Mouse (Mus musculus): Measurements from ENCODE around the gene Smarcal1. TPM values are rescaled to one million over a fixed set of nuclear protein-coding genes. Genes with fewer than 3 reads are reported as not detected.

The Smarcal1 gene
- polyA plus RNA-seq (2015; fragmentation: Nextera tagmentation; extraction: Ambion mirVana), result 13.9 and 15.0 TPM in 2 replicates

- H3K36me3 ChIP-seq, result peaks cover 26% of the 10 kb centered on the region
- ATAC-seq (ENCODE audit: extremely low read depth, insufficient number of reproducible peaks, low FRiP score, low TSS enrichment), result peak; percentile 96
- H3K4me3 ChIP-seq, result peak within 1 kb of the TSS; percentile 66
- H3K27me3 ChIP-seq (replicated peaks), result peaks cover 20% of the 10 kb centered on the region
- H3K9me3 ChIP-seq, result no peaks in the 10 kb centered on the region
- peak within 1 kb of the TSS; percentile 81 for H3K9ac ChIP-seq
- H3K4me1 ChIP-seq, result peaks cover 15% of the 10 kb centered on the region
- peak within 1 kb of the TSS; percentile 81 for H3K27ac ChIP-seq (replicated peaks)
- 0% methylated on average over 25 of the region's 25 CpGs for WGBS
- H3K4me2 ChIP-seq, result peak within 1 kb of the TSS; percentile 79
These were observed at the start of gene Smarcal1 for GRCm38 (mm10) chr1:72582947-72583731. Gene Smarcal1 (plus strand): TSS chr1:72583251.

GRCm38 (mm10) chr1:72533439-72533838 lies 49.6 kb upstream of the Smarcal1 start:
- H3K27me3 ChIP-seq (replicated peaks), result peaks cover 76% of the 10 kb centered on the region
- H3K27ac ChIP-seq (replicated peaks), result no peak overlapping the region
- no peak overlapping the region for H3K4me3 ChIP-seq
- no peak overlapping the region for H3K4me2 ChIP-seq
- no peak for ATAC-seq (ENCODE audit: extremely low read depth, insufficient number of reproducible peaks, low FRiP score, low TSS enrichment)
- H3K4me1 ChIP-seq, result peaks cover 11% of the 10 kb centered on the region
- no peaks in the 10 kb centered on the region for H3K36me3 ChIP-seq
- no peaks in the 10 kb centered on the region for H3K9me3 ChIP-seq
- no peak overlapping the region for H3K9ac ChIP-seq

GRCm38 (mm10) chr1:72535725-72536571 lies 47.1 kb upstream of the Smarcal1 start:
- no peaks in the 10 kb centered on the region for H3K36me3 ChIP-seq
- peaks cover 11% of the 10 kb centered on the region for H3K4me1 ChIP-seq
- H3K9me3 ChIP-seq, result no peaks in the 10 kb centered on the region
- H3K4me3 ChIP-seq, result peak overlapping the region; percentile 44
- peaks cover 86% of the 10 kb centered on the region for H3K27me3 ChIP-seq (replicated peaks)
- peak overlapping the region; percentile 71 for H3K4me2 ChIP-seq
- no peak overlapping the region for H3K9ac ChIP-seq
- 2% methylated on average over 32 of the region's 36 CpGs for WGBS
- ATAC-seq (ENCODE audit: extremely low read depth, insufficient number of reproducible peaks, low FRiP score, low TSS enrichment), result no peak
- H3K27ac ChIP-seq (replicated peaks), result no peak overlapping the region

GRCm38 (mm10) chr1:72536611-72537351 lies 46.3 kb upstream of the Smarcal1 start, which contains the start of gene March4:
Gene March4 (minus strand): TSS chr1:72536930.
- Histone ChIP-seq H3K9ac (no peak within 1 kb of the TSS), H3K36me3 (no peaks in the 10 kb centered on the region), H3K4me3 (peak within 1 kb of the TSS; percentile 44), H3K27me3 (replicated peaks) (peaks cover 78% of the 10 kb centered on the region), H3K4me1 (peaks cover 11% of the 10 kb centered on the region), H3K27ac (replicated peaks) (no peak within 1 kb of the TSS), H3K4me2 (peak within 1 kb of the TSS; percentile 71), H3K9me3 (no peaks in the 10 kb centered on the region)
- peak; percentile 68; the same call in 1 of the 2 replicates for ATAC-seq (ENCODE audit: extremely low read depth, insufficient number of reproducible peaks, low FRiP score, low TSS enrichment)
- WGBS, result 1% methylated on average over 41 of the region's 41 CpGs

- Histone ChIP-seq H3K9me3 (no peaks in the 10 kb centered on the region), H3K36me3 (no peaks in the 10 kb centered on the region), H3K4me3 (no peak overlapping the region), H3K27me3 (replicated peaks) (peaks cover 65% of the 10 kb centered on the region), H3K27ac (replicated peaks) (no peak overlapping the region), H3K4me1 (peaks cover 11% of the 10 kb centered on the region), H3K4me2 (no peak overlapping the region), H3K9ac (no peak overlapping the region)
- WGBS, result 71% methylated on average over 5 of the region's 5 CpGs
- no peak for ATAC-seq (ENCODE audit: extremely low read depth, insufficient number of reproducible peaks, low FRiP score, low TSS enrichment)
These were observed 44.8 kb upstream of the Smarcal1 start for GRCm38 (mm10) chr1:72538266-72538665.

GRCm38 (mm10) chr1:72550317-72550716 lies 32.7 kb upstream of the Smarcal1 start:
- Histone ChIP-seq H3K27me3 (replicated peaks) (no peaks in the 10 kb centered on the region), H3K27ac (replicated peaks) (no peak overlapping the region), H3K9me3 (no peaks in the 10 kb centered on the region), H3K36me3 (no peaks in the 10 kb centered on the region), H3K4me3 (no peak overlapping the region), H3K4me2 (no peak overlapping the region), H3K4me1 (no peaks in the 10 kb centered on the region), H3K9ac (no peak overlapping the region)
- WGBS, result 67% methylated on average over 2 of the region's 2 CpGs
- no peak for ATAC-seq (ENCODE audit: extremely low read depth, insufficient number of reproducible peaks, low FRiP score, low TSS enrichment)

- Histone ChIP-seq H3K4me1 (no peaks in the 10 kb centered on the region), H3K36me3 (no peaks in the 10 kb centered on the region), H3K4me3 (no peak overlapping the region), H3K9ac (no peak overlapping the region), H3K27me3 (replicated peaks) (no peaks in the 10 kb centered on the region), H3K27ac (replicated peaks) (no peak overlapping the region), H3K9me3 (no peaks in the 10 kb centered on the region), H3K4me2 (no peak overlapping the region)
- 78% methylated on average over 3 of the region's 3 CpGs for WGBS
- ATAC-seq (ENCODE audit: extremely low read depth, insufficient number of reproducible peaks, low FRiP score, low TSS enrichment), result no peak
These were observed 26.6 kb upstream of the Smarcal1 start for GRCm38 (mm10) chr1:72556471-72556870.

GRCm38 (mm10) chr1:72558625-72559024 lies 24.4 kb upstream of the Smarcal1 start:
- ATAC-seq (ENCODE audit: extremely low read depth, insufficient number of reproducible peaks, low FRiP score, low TSS enrichment), result no peak
- no peaks in the 10 kb centered on the region for H3K4me1 ChIP-seq
- no peaks in the 10 kb centered on the region for H3K36me3 ChIP-seq
- no peak overlapping the region for H3K27ac ChIP-seq (replicated peaks)
- H3K9ac ChIP-seq, result no peak overlapping the region
- H3K4me2 ChIP-seq, result no peak overlapping the region
- 59% methylated on average over 2 of the region's 2 CpGs for WGBS
- no peak overlapping the region for H3K4me3 ChIP-seq
- H3K27me3 ChIP-seq (replicated peaks), result 0 out of 2 replicates have a peak, but pooled peaks cover 3% of the 10 kb centered on the region
- H3K9me3 ChIP-seq, result no peaks in the 10 kb centered on the region

GRCm38 (mm10) chr1:72564334-72564962 lies 18.6 kb upstream of the Smarcal1 start:
- H3K27me3 ChIP-seq (replicated peaks), result 0 out of 2 replicates have a peak, but pooled peaks cover 3% of the 10 kb centered on the region
- WGBS, result 53% methylated on average over 6 of the region's 6 CpGs
- H3K36me3 ChIP-seq, result no peaks in the 10 kb centered on the region
- H3K4me3 ChIP-seq, result no peak overlapping the region
- H3K9ac ChIP-seq, result no peak overlapping the region
- no peaks in the 10 kb centered on the region for H3K9me3 ChIP-seq
- H3K4me1 ChIP-seq, result no peaks in the 10 kb centered on the region
- no peak for ATAC-seq (ENCODE audit: extremely low read depth, insufficient number of reproducible peaks, low FRiP score, low TSS enrichment)
- H3K27ac ChIP-seq (replicated peaks), result no peak overlapping the region
- H3K4me2 ChIP-seq, result no peak overlapping the region

GRCm38 (mm10) chr1:72567056-72567455 lies 16.0 kb upstream of the Smarcal1 start:
- 32% methylated on average over 9 of the region's 9 CpGs for WGBS
- H3K4me3 ChIP-seq, result peak overlapping the region; percentile 32
- H3K4me1 ChIP-seq, result no peaks in the 10 kb centered on the region
- H3K36me3 ChIP-seq, result no peaks in the 10 kb centered on the region
- no peaks in the 10 kb centered on the region for H3K9me3 ChIP-seq
- no peaks in the 10 kb centered on the region for H3K27me3 ChIP-seq (replicated peaks)
- ATAC-seq (ENCODE audit: extremely low read depth, insufficient number of reproducible peaks, low FRiP score, low TSS enrichment), result no peak
- peak overlapping the region; percentile 57 for H3K4me2 ChIP-seq
- no peak overlapping the region for H3K27ac ChIP-seq (replicated peaks)
- peak overlapping the region; percentile 40 for H3K9ac ChIP-seq

Measured in heart, embryonic 13.5 days (tissue).